Mouse (Mus musculus) liver, adult 2 months (tissue): ENCODE measurements around the gene Tmem132a.

Source experiments
- CTCF ChIP-seq: fragments of 200-500 bp; IDR thresholded peaks from 2 replicates; pipeline ENCODE4 v1.5.1; 2011; ENCODE audit warnings: low read depth, low read length, control low read depth
- POLR2A ChIP-seq: fragments of 200-500 bp; IDR thresholded peaks from 2 replicates; pipeline ENCODE4 v1.6.1; 2011; ENCODE audit warnings: low read length, control low read depth; ENCODE audit not compliant: insufficient read depth; ENCODE audit errors: extremely low read depth

GRCm38 (mm10) chr19:10871328-10871961 lies 1.7 kb upstream of the Tmem132a start:
- no peak for TF ChIP-seq CTCF
- no peak for TF ChIP-seq POLR2A
